Comparison of ENCODE assay signal across 18 mouse cellular contexts in the genomic region with DNA sequence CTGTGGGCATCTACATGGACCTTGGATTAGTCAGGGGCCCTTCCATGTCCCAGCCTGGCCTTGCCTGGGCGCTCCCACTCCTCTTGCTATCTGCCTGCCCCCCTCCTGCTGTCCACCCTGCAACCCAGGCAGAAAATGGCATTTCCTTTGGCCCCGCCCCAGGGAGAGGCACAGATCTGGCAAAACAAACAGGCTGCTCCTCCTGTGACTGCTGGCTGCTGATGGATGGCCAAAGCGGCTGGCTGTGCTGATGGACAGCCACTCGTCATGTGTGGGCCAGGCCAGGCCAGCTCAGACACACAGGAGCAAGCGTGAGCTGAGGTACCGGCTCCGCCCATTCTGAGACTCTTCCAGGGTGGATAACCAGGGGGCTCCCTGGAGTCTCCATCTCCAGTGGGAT. TPM values are rescaled to one million over a fixed set of nuclear protein-coding genes. Genes with fewer than 3 reads are reported as not detected.
DNase-seq lines count a peak whose midpoint lies in the region; ATAC-seq and TF ChIP-seq lines count a peak whose summit lies in the region.
"Had no signal": no experiment of that assay in that cellular context is flagged by ENCODE, and none has a peak within 500 bp of the region (broad histone marks: within the 10 kb centered on the region; RNA-seq: fewer than 3 reads in every experiment).

No protein-coding gene starts in this region.

- H3K4me2 ChIP-seq in heart, embryonic 12.5 days = no peak overlapping the region
- no peak overlapping the region for H3K4me2 ChIP-seq in stomach, embryonic 16.5 days (ENCODE audit: low read depth, low read length)
- no peak overlapping the region for H3K4me2 ChIP-seq in stomach, postnatal 0 days (replicated peaks; ENCODE audit: low read depth)
- H3K4me2 ChIP-seq: forebrain, embryonic 13.5 days had no signal

- peaks cover 4% of the 10 kb centered on the region; the same call in 1 of the 2 replicates for H3K27me3 ChIP-seq in heart, embryonic 12.5 days (replicated peaks)
- no peaks in the 10 kb centered on the region for H3K27me3 ChIP-seq in stomach, embryonic 16.5 days (ENCODE audit: control insufficient read depth, insufficient read depth, low read length)
- H3K27me3 ChIP-seq in stomach, postnatal 0 days (ENCODE audit: control insufficient read depth, insufficient read depth, low read length) = no peaks in the 10 kb centered on the region

- no peak for TF ChIP-seq EP300 in stomach, postnatal 0 days (optimal IDR thresholded peaks at IDR 0.05)

- intact Hi-C loops in heart, postnatal 25 days (cut with DNase I) = no loop called here

- DNase-seq in cerebellum, postnatal 10 days = peak; percentile 52 to 70
- no peak for DNase-seq in cerebellum, adult 9-10 months
- DNase-seq in heart, postnatal 25 days (ENCODE audit: low spot score) = no peak
- no peak for DNase-seq in stomach, postnatal 0 days (ENCODE audit: low spot score)
- peak; percentile 77 for DNase-seq in skeletal muscle tissue, adult 2 months (ENCODE audit: low read depth, low spot score)
- no peak for DNase-seq in thymus, postnatal 14 days
- DNase-seq: adrenal gland, adult 8-10 months; heart, postnatal 10 days; kidney, adult 8-10 months; layer of hippocampus, postnatal 36 days; liver, postnatal 0 days; lung, postnatal 14 days; thymus, postnatal 36 days had no signal

- 0 out of 2 replicates have a peak, but pooled peaks have one; percentile 3 for ATAC-seq in heart, embryonic 12.5 days (ENCODE audit: insufficient number of reproducible peaks, low FRiP score)
- peak; percentile 15; the same call in 1 of the 2 replicates for ATAC-seq in stomach, embryonic 16.5 days (ENCODE audit: insufficient read depth, low FRiP score)
- no peak for ATAC-seq in stomach, postnatal 0 days (ENCODE audit: low FRiP score, low TSS enrichment)
- ATAC-seq: CD4-positive, CD25-positive, alpha-beta regulatory T cell, adult 4 months; forebrain, embryonic 13.5 days; liver, postnatal 0 days had no signal

- no peak overlapping the region for H3K4me3 ChIP-seq in heart, embryonic 12.5 days
- no peak overlapping the region for H3K4me3 ChIP-seq in stomach, embryonic 16.5 days (replicated peaks; ENCODE audit: low read length)
- no peak overlapping the region for H3K4me3 ChIP-seq in stomach, postnatal 0 days (ENCODE audit: low read depth, low read length)
- H3K4me3 ChIP-seq: forebrain, embryonic 13.5 days had no signal

- H3K9me3 ChIP-seq in heart, embryonic 12.5 days (replicated peaks) = no peaks in the 10 kb centered on the region
- H3K9me3 ChIP-seq in stomach, embryonic 16.5 days (replicated peaks; ENCODE audit: control insufficient read depth, low read length) = no peaks in the 10 kb centered on the region
- H3K9me3 ChIP-seq in stomach, postnatal 0 days (ENCODE audit: control insufficient read depth, low read length) = no peaks in the 10 kb centered on the region
- H3K9me3 ChIP-seq: forebrain, embryonic 13.5 days had no signal

- H3K27ac ChIP-seq in heart, embryonic 12.5 days (ENCODE audit: poor library complexity, severe bottlenecking) = no peak overlapping the region
- H3K27ac ChIP-seq in stomach, embryonic 16.5 days (ENCODE audit: low read length) = no peak overlapping the region
- no peak overlapping the region for H3K27ac ChIP-seq in stomach, postnatal 0 days (replicated peaks)
- H3K27ac ChIP-seq: forebrain, embryonic 13.5 days had no signal

- no peak for TF ChIP-seq CTCF in stomach, postnatal 0 days (IDR thresholded peaks at IDR 0.05; ENCODE audit: low read depth)

- peaks cover 32% of the 10 kb centered on the region for H3K4me1 ChIP-seq in heart, embryonic 12.5 days (replicated peaks)
- H3K4me1 ChIP-seq in stomach, embryonic 16.5 days (ENCODE audit: control insufficient read depth, insufficient read depth, low read length) = peaks cover 23% of the 10 kb centered on the region
- H3K4me1 ChIP-seq in stomach, postnatal 0 days (replicated peaks; ENCODE audit: control insufficient read depth, insufficient read depth) = no peaks in the 10 kb centered on the region
- H3K4me1 ChIP-seq: forebrain, embryonic 13.5 days had no signal

- H3K9ac ChIP-seq in heart, embryonic 12.5 days = no peak overlapping the region
- H3K9ac ChIP-seq in stomach, embryonic 16.5 days (ENCODE audit: low read length) = no peak overlapping the region
- H3K9ac ChIP-seq in stomach, postnatal 0 days (ENCODE audit: low read length) = no peak overlapping the region
- H3K9ac ChIP-seq: forebrain, embryonic 13.5 days; liver, postnatal 0 days had no signal

- WGBS in heart, embryonic 12.5 days = 43% methylated on average over 7 of the region's 7 CpGs
- 50% methylated on average over 7 of the region's 7 CpGs for WGBS in stomach, embryonic 16.5 days
- 41% methylated on average over 7 of the region's 7 CpGs for WGBS in stomach, postnatal 0 days

- no peaks in the 10 kb centered on the region for H3K36me3 ChIP-seq in heart, embryonic 12.5 days
- no peaks in the 10 kb centered on the region for H3K36me3 ChIP-seq in stomach, embryonic 16.5 days (ENCODE audit: control insufficient read depth, insufficient read depth, low read length)
- H3K36me3 ChIP-seq in stomach, postnatal 0 days (ENCODE audit: control insufficient read depth, insufficient read depth, low read length) = no peaks in the 10 kb centered on the region

RNA-seq across cellular contexts. Expression of a gene that starts 11.0 kb away (rescaled TPM):
- polyA plus RNA-seq in heart, embryonic 12.5 days (2016; fragmentation: Nextera tagmentation; extraction: Ambion mirVana) = 0.13 and 0.67 TPM in 2 replicates
- under 1 TPM; 0.68 to 0.78 TPM for total RNA-seq in heart, postnatal 25 days (2021)
- 0.20 and 0.84 TPM in 2 replicates for polyA plus RNA-seq in stomach, embryonic 16.5 days (2015; fragmentation: Nextera tagmentation; extraction: Ambion mirVana)
- polyA plus RNA-seq in stomach, postnatal 0 days (2015; fragmentation: Nextera tagmentation; extraction: Ambion mirVana) = 0.34 TPM in 2 replicates
- total RNA-seq: adrenal gland, adult 8-10 months; MEL had no signal
- polyA plus RNA-seq: CD4-positive, CD25-positive, alpha-beta regulatory T cell, adult 4 months; liver, postnatal 0 days had no signal

RNA-seq across cellular contexts. Expression of a gene that starts 20.8 kb away (rescaled TPM):
- polyA plus RNA-seq in heart, embryonic 12.5 days (2016; fragmentation: Nextera tagmentation; extraction: Ambion mirVana) = 5.5 and 7.9 TPM in 2 replicates
- 1 to 10 TPM in 1 of 2 experiments, under 1 TPM in 1; 0.36 to 1.1 TPM for total RNA-seq in heart, postnatal 25 days (2021)
- 0.68 and 0.74 TPM in 2 replicates for polyA plus RNA-seq in stomach, embryonic 16.5 days (2015; fragmentation: Nextera tagmentation; extraction: Ambion mirVana)
- 4.6 and 5.4 TPM in 2 replicates for polyA plus RNA-seq in stomach, postnatal 0 days (2015; fragmentation: Nextera tagmentation; extraction: Ambion mirVana)
- total RNA-seq: adrenal gland, adult 8-10 months had no signal
- polyA plus RNA-seq: CD4-positive, CD25-positive, alpha-beta regulatory T cell, adult 4 months had no signal

RNA-seq across cellular contexts. Expression of a gene that starts 24.8 kb away (rescaled TPM):
- 1.2 and 1.8 TPM in 2 replicates for polyA plus RNA-seq in heart, embryonic 12.5 days (2016; fragmentation: Nextera tagmentation; extraction: Ambion mirVana)
- 1 to 10 TPM; 1.0 to 1.6 TPM for total RNA-seq in heart, postnatal 25 days (2021)
- 3.1 and 4.2 TPM in 2 replicates for polyA plus RNA-seq in stomach, embryonic 16.5 days (2015; fragmentation: Nextera tagmentation; extraction: Ambion mirVana)
- polyA plus RNA-seq in stomach, postnatal 0 days (2015; fragmentation: Nextera tagmentation; extraction: Ambion mirVana) = 0.97 and 1.5 TPM in 2 replicates
- polyA plus RNA-seq: CD4-positive, CD25-positive, alpha-beta regulatory T cell, adult 4 months; liver, postnatal 0 days had no signal

RNA-seq across cellular contexts. Expression of a gene that starts 28.3 kb away (rescaled TPM):
- 6.3 and 6.5 TPM in 2 replicates for polyA plus RNA-seq in heart, embryonic 12.5 days (2016; fragmentation: Nextera tagmentation; extraction: Ambion mirVana)
- total RNA-seq in heart, postnatal 25 days (2021) = 1 to 10 TPM; 3.9 to 4.6 TPM
- 26.8 and 37.7 TPM in 2 replicates for polyA plus RNA-seq in stomach, embryonic 16.5 days (2015; fragmentation: Nextera tagmentation; extraction: Ambion mirVana)
- 38.0 and 38.8 TPM in 2 replicates for polyA plus RNA-seq in stomach, postnatal 0 days (2015; fragmentation: Nextera tagmentation; extraction: Ambion mirVana)

Comparison
In these comparisons a context has a peak if more than half of its experiments do, and no peak if none do; other contexts are left out.
1. DNase-seq: peak in cerebellum, postnatal 10 days (2 of 2) and skeletal muscle tissue, adult 2 months (single experiment); none in cerebellum, adult 9-10 months (single experiment), heart, postnatal 25 days (single experiment), stomach, postnatal 0 days (single experiment) and thymus, postnatal 14 days (single experiment).